Mouse (Mus musculus): Measurements from ENCODE around the gene Mpig6b.

Mpig6b gene

GRCm38 (mm10) chr17:35016376-35016775 is 49.6 kb downstream of the Mpig6b start, which contains the start of gene Vwa7:
Vwa7 (plus strand) TSS chr17:35016579.
- DNase-seq: peak; percentile 46

GRCm38 (mm10) chr17:35015296-35015695 is 50.7 kb downstream of the Mpig6b start:
- no peak for DNase-seq

- DNase-seq: no peak
These were observed 52.8 kb downstream of the Mpig6b start for GRCm38 (mm10) chr17:35013221-35013620.
